Mouse (Mus musculus) kidney, embryonic 14.5 days (tissue): ENCODE results near the gene Rps6ka2. TPM values are rescaled to one million over a fixed set of nuclear protein-coding genes. Genes with fewer than 3 reads are reported as not detected.
"Not testable (repeated sequence)": the region's sequence is repeated elsewhere in the genome, so short reads cannot be mapped to it uniquely, and the experiment has no call there.

Source experiments
- ATAC-seq: fragments of 200-750 bp; cut with Nextera tagmentation; 2 replicates; pipeline ENCODE4 v1.8.0; 2017; ENCODE audit warnings: moderate number of reproducible peaks, mild to moderate bottlenecking, moderate TSS enrichment, moderate library complexity; ENCODE audit not compliant: low FRiP score, low TSS enrichment
- H3K27ac ChIP-seq: fragments of 300-500 bp; sonication (generic); 2 replicates; pipeline ENCODE4 v1.5.1; 2014; ENCODE audit warnings: low read depth, mild to moderate bottlenecking, low read length, moderate library complexity, mixed read lengths
- H3K27me3 ChIP-seq: fragments of 300-500 bp; sonication (generic); 2 replicates; pipeline ENCODE4 v1.6.1; 2014; ENCODE audit warnings: mild to moderate bottlenecking, low read length; ENCODE audit not compliant: control insufficient read depth, insufficient read depth
- H3K36me3 ChIP-seq: fragments of 300-500 bp; sonication (generic); 2 replicates; pipeline ENCODE4 v1.6.1; 2014; ENCODE audit warnings: low read length, mixed read lengths; ENCODE audit not compliant: control insufficient read depth, insufficient read depth
- H3K4me1 ChIP-seq: fragments of 300-500 bp; sonication (generic); 2 replicates; pipeline ENCODE4 v1.6.1; 2014; ENCODE audit warnings: low read length, mixed read lengths; ENCODE audit not compliant: control insufficient read depth, insufficient read depth
- H3K4me2 ChIP-seq: fragments of 300-500 bp; sonication (generic); replicated peaks from 2 replicates; pipeline ENCODE4 v1.6.1; 2014; ENCODE audit warnings: low read depth, mild to moderate bottlenecking, low read length
- H3K4me3 ChIP-seq: fragments of 300-500 bp; sonication (generic); 2 replicates; pipeline ENCODE4 v1.5.1; 2014; ENCODE audit warnings: mild to moderate bottlenecking, low read length
- H3K9ac ChIP-seq: fragments of 300-500 bp; sonication (generic); 2 replicates; pipeline ENCODE4 v1.6.1; 2014; ENCODE audit warnings: low read depth, mild to moderate bottlenecking, low read length, moderate library complexity
- H3K9me3 ChIP-seq: fragments of 300-500 bp; sonication (generic); 2 replicates; pipeline ENCODE4 v1.6.1; 2016; ENCODE audit warnings: low read length; ENCODE audit not compliant: control insufficient read depth
- WGBS: fragments of 180-500 bp; shearing (Covaris S2); extraction: QIAGEN DNeasy Blood & Tissue Kit; methylation state at CpG from one replicate; pipeline ENCODE4 v1.1.7; 2014; 5-methylcytosine and 5-hydroxymethylcytosine counted together
- polyA plus RNA-seq: library from polyadenylated mRNA; unstranded; fragments of >200 nt; fragmentation: Nextera tagmentation; extraction: Ambion mirVana; gene quantifications from 2 replicates; pipeline ENCODE4 v1.2.1, GENCODE M21; 2014

Rps6ka2 gene
- polyA plus RNA-seq, 1 experiment from 2014 or later, result 30.7 TPM

- H3K36me3 ChIP-seq, result peaks cover 28% of the 10 kb centered on the region; the same call in 1 of the 2 replicates
- H3K4me1 ChIP-seq, result peaks cover 4% of the 10 kb centered on the region; the same call in 1 of the 2 replicates
- no peaks in the 10 kb centered on the region for H3K27me3 ChIP-seq
- no peak overlapping the region for H3K4me2 ChIP-seq
- ATAC-seq, result no peak
- no peak overlapping the region for H3K9ac ChIP-seq
- H3K4me3 ChIP-seq, result no peak overlapping the region
- no peaks in the 10 kb centered on the region for H3K9me3 ChIP-seq
- peak overlapping the region; percentile 51; the same call in 1 of the 2 replicates for H3K27ac ChIP-seq
- whole genome bisulfite sequencing, result 79% methylated on average over 8 of the region's 8 CpGs
Observed at GRCm38 (mm10) chr17:7284297-7284910, 114.5 kb downstream of the Rps6ka2 start.

GRCm38 (mm10) chr17:7285292-7285691, 115.4 kb downstream of the Rps6ka2 start:
- WGBS, result 73% methylated on average over 12 of the region's 12 CpGs
- H3K4me2 ChIP-seq, result no peak overlapping the region
- H3K27ac ChIP-seq, result peak overlapping the region; percentile 51; the same call in 1 of the 2 replicates
- no peak overlapping the region for H3K9ac ChIP-seq
- ATAC-seq, result no peak
- H3K4me1 ChIP-seq, result peaks cover 4% of the 10 kb centered on the region; the same call in 1 of the 2 replicates
- no peak overlapping the region for H3K4me3 ChIP-seq
- no peaks in the 10 kb centered on the region for H3K9me3 ChIP-seq
- H3K27me3 ChIP-seq, result no peaks in the 10 kb centered on the region
- peaks cover 28% of the 10 kb centered on the region; the same call in 1 of the 2 replicates for H3K36me3 ChIP-seq

DNA sequence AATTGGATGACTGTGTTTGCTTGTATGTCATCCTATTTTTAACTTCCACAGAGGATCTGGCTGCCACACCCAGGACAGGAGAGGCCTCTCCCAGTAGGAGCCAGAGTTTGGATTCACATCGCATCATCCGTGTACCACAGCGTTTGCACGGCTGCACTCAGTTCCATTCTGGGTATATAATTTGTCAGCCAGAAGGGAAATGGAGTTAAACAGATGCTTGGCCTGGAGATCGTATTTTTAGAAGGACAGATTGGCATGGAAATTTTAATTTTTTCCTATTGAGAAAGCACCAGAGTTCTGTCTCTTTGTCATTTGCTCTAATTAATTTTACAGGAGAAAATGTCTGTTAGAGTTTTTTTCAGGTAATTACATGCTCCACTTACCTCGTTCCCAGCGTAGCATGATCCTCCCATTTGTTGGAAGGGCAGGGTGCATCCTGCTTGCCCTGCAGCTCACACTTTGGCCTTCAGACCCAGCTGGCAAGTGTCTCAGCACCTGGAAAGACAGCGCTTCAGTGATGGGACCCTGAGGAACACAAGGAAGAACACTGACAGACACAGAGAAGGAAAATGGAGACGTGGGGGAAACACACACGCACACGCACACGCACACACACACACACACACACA, 116.6 kb downstream of the Rps6ka2 start:
- WGBS, result 68% methylated on average over 10 of the region's 12 CpGs
- no peak overlapping the region for H3K4me2 ChIP-seq
- no peaks in the 10 kb centered on the region for H3K27me3 ChIP-seq
- H3K36me3 ChIP-seq, result peaks cover 28% of the 10 kb centered on the region; the same call in 1 of the 2 replicates
- H3K9me3 ChIP-seq, result no peaks in the 10 kb centered on the region
- no peak overlapping the region for H3K9ac ChIP-seq
- H3K4me1 ChIP-seq, result peaks cover 4% of the 10 kb centered on the region; the same call in 1 of the 2 replicates
- H3K27ac ChIP-seq, result no peak overlapping the region; the same call in 1 of the 2 replicates
- H3K4me3 ChIP-seq, result no peak overlapping the region
- ATAC-seq, result no peak

GRCm38 (mm10) chr17:7292012-7292684, 122.2 kb downstream of the Rps6ka2 start:
- Histone ChIP-seq H3K9ac (no peak overlapping the region), H3K4me3 (no peak overlapping the region), H3K4me1 (no peaks in the 10 kb centered on the region), H3K27ac (no peak overlapping the region), H3K27me3 (no peaks in the 10 kb centered on the region), H3K4me2 (no peak overlapping the region), H3K36me3 (peaks cover 21% of the 10 kb centered on the region; the same call in 1 of the 2 replicates), H3K9me3 (no peaks in the 10 kb centered on the region)
- WGBS, result 87% methylated on average over 11 of the region's 11 CpGs
- no peak for ATAC-seq

DNA sequence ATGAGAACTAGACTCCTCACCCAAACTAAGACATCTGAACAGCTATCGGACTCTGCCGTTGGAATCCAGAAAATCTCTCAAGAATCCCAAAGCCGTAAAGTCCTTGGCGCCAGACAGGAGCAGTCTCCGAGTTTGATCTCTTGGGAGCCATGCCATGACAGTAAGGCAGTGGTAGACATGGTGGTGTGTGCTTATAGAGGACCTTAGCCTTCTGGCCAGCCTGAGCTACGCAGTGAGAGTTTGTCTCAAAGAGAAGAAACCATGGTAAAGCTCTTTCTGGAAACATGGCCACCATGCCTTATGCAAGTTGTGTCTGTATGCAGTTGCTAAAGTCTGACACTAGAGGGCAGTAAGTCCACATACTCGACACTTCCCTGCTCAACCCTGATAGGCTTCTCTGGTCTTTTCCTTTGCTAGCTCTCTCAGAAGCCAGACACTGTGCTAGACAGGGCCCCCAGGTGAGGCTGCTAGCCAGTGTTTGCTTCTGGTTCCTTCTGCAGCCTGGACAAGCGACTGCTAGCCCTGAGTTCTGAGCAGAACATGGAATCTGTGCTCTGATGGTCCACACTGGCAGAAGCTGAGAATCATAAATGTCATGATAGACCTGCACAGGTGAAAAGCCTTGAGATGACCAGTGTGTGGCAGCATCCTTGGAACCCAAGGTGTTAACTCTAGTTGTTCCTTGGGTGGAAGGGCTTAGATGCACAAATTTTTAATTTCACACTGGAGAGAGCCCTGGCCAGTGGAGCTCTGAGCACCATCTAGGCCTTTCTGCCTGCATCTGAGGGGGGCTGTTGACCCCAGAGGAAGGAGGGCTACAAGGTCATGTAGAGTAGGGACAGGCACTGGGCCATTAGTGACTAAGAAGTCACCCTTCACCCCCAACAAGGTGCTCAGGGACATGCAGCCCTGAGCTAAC, 136.6 kb downstream of the Rps6ka2 start:
- peak; percentile 82; the same call in 1 of the 2 replicates for ATAC-seq
- not testable (repeated sequence) for H3K9me3 ChIP-seq, H3K4me1 ChIP-seq, H3K36me3 ChIP-seq, H3K27me3 ChIP-seq, H3K9ac ChIP-seq, H3K27ac ChIP-seq, H3K4me3 ChIP-seq, H3K4me2 ChIP-seq
- 61% methylated on average over 8 of the region's 8 CpGs for WGBS

DNA sequence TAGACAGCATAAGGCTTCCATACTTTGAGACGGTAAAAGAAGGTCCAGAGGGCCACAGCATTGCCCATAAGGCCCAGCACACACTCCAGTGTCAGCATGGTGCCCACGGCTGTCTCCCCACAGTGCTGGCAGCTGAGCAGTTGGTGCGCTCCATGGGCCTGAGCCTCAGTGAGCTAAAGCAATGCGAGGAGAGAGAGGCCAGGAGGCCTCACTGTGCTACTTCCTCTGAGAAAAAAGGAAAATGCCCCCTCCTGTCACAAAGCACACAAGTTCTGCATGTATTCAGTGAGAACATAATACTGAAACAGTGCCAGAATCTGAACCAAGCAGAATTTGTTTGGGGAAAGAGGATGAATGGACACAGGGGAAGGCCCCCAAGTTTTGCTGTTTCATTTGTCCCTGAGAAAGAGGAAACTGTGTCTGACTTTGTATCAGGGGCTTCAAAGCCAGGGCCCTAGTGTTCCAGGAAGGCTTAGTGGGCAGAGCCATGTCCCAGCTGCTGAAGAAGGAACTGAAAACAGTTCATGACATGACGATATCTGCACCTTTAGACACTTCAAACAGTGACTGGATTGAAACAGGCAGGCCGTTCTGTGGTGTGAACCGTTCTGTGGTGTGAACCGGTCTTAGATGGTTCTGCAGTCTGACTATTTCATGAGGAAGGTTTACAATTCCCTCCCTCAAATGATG, 145.9 kb downstream of the Rps6ka2 start:
- H3K9ac ChIP-seq, H3K9me3 ChIP-seq, ATAC-seq, H3K27ac ChIP-seq, H3K4me3 ChIP-seq, H3K4me1 ChIP-seq, H3K27me3 ChIP-seq, H3K4me2 ChIP-seq, H3K36me3 ChIP-seq: not testable (repeated sequence)
- 84% methylated on average over 6 of the region's 8 CpGs for whole genome bisulfite sequencing

DNA sequence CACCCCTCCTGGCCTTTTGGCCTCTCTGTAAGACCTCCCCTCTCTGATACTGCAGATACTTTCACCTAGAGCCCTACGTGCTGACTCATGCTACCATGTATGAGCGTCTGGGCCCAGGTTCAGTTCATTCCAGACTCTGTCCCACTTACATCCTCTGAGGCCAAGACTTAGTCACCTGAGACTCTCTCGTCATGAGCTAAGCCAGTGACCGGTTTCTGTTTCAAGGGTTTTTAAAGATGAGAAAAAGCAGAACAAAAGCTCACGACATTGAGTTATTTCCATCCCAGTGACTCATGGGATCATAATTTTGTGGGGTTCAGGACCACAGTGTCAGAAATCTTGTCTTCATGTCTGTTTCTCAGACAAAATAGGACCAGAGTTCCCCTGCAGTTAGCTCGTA, 149.9 kb downstream of the Rps6ka2 start:
- H3K4me1 ChIP-seq, H3K4me3 ChIP-seq, H3K9me3 ChIP-seq, H3K36me3 ChIP-seq, ATAC-seq, H3K27me3 ChIP-seq, H3K4me2 ChIP-seq, H3K27ac ChIP-seq, H3K9ac ChIP-seq: not testable (repeated sequence)
- WGBS, result 85% methylated on average over 6 of the region's 6 CpGs

DNA sequence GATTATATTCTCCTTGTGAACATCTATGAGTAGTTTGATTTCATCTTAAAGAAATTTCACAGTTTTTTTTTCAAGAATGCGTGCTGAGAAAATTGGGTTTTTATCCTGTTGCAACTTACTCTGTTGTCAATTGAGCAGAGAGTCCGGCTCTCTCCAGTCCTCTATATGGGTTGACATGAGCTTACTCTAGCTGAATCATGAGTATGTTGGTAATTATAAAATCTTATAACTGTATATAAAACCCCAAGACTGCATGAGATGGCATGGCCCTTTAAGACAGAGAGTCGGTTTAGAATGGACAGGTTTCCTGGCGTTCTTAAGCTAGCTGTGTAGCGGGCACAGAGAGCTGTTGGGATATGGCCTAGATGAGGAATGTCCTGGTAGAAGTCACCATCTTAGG, 154.4 kb downstream of the Rps6ka2 start, which contains the start of gene Tcp10a:
TSS of gene Tcp10a (plus strand) at position 301 of the 400 bp plus-strand sequence.
- not testable (repeated sequence) for H3K9me3 ChIP-seq, H3K27ac ChIP-seq, H3K36me3 ChIP-seq, H3K4me1 ChIP-seq, H3K9ac ChIP-seq, ATAC-seq, H3K27me3 ChIP-seq, H3K4me2 ChIP-seq, H3K4me3 ChIP-seq
- WGBS, result 89% methylated on average over 3 of the region's 5 CpGs
